Mouse (Mus musculus): ENCODE results near the gene Akr1c19.

DNA sequence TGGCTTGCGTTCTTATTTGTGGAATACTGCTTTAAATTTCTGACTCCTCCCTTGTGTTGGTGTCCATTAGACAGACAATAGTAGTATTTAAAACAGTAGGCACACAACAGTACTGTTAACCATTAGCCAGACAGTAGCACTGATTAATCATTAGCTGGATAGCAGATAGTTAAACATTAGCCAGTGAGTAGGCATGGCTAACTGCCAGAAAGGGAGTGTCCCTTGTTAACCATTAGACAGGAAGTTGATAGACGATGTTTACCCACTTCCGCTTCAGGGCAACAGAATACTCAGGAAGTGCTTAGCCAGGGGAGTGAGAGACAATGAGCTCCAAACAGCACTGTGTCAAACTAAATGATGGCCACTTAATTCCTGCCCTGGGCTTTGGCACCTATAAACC is 37.6 kb upstream of the Akr1c19 start, which contains the start of gene Akr1c13:
- TF ChIP-seq CTCF (IDR thresholded peaks at IDR 0.05; ENCODE audit: low read depth) (no peak), EP300 (optimal IDR thresholded peaks at IDR 0.05) (no peak)

Measured in stomach, postnatal 0 days (tissue).